Mouse (Mus musculus) stomach, embryonic 16.5 days (tissue): ENCODE measurements at regions not wholly inside any gene's neighbourhood (a gene's known extent, or its start where the extent isn't known, plus 50 kb on each side); places are given as distances from the start of the nearest gene placed in this dataset.
A peak's percentile ranks its signal among the peaks of the same experiment; 100 is the strongest.

Source experiments
- ATAC-seq: fragments of 200-750 bp; cut with Nextera tagmentation; 2 replicates; pipeline ENCODE4 v1.8.0; 2017; ENCODE audit warnings: moderate number of reproducible peaks, moderate TSS enrichment; ENCODE audit not compliant: insufficient read depth, low FRiP score
- H3K27ac ChIP-seq: fragments of 300-500 bp; sonication (generic); 2 replicates; pipeline ENCODE4 v1.5.1; 2014; ENCODE audit warnings: low read length
- H3K27me3 ChIP-seq: fragments of 300-500 bp; sonication (generic); 2 replicates; pipeline ENCODE4 v1.6.1; 2014; ENCODE audit warnings: low read length, control low read depth, mixed read lengths; ENCODE audit not compliant: control insufficient read depth, insufficient read depth
- H3K36me3 ChIP-seq: fragments of 300-500 bp; sonication (generic); 2 replicates; pipeline ENCODE4 v1.6.1; 2014; ENCODE audit warnings: low read length; ENCODE audit not compliant: control insufficient read depth, insufficient read depth
- H3K4me1 ChIP-seq: fragments of 300-500 bp; sonication (generic); 2 replicates; pipeline ENCODE4 v1.6.1; 2014; ENCODE audit warnings: low read length, control low read depth, mixed read lengths; ENCODE audit not compliant: control insufficient read depth, insufficient read depth
- H3K4me2 ChIP-seq: fragments of 300-500 bp; sonication (generic); 2 replicates; pipeline ENCODE4 v1.6.1; 2014; ENCODE audit warnings: low read depth, low read length, mixed read lengths
- H3K4me3 ChIP-seq: fragments of 300-500 bp; sonication (generic); replicated peaks from 2 replicates; pipeline ENCODE4 v1.5.1; 2014; ENCODE audit warnings: mild to moderate bottlenecking, low read length
- H3K9ac ChIP-seq: fragments of 300-500 bp; sonication (generic); 2 replicates; pipeline ENCODE4 v1.6.1; 2014; ENCODE audit warnings: low read length
- H3K9me3 ChIP-seq: fragments of 300-500 bp; sonication (generic); replicated peaks from 2 replicates; pipeline ENCODE4 v1.6.1; 2016; ENCODE audit warnings: low read length, control low read depth; ENCODE audit not compliant: control insufficient read depth
- WGBS: fragments of 180-500 bp; shearing (Covaris S2); extraction: QIAGEN DNeasy Blood & Tissue Kit; methylation state at CpG from one replicate; pipeline ENCODE4 v1.1.7; 2014; 5-methylcytosine and 5-hydroxymethylcytosine counted together

DNA sequence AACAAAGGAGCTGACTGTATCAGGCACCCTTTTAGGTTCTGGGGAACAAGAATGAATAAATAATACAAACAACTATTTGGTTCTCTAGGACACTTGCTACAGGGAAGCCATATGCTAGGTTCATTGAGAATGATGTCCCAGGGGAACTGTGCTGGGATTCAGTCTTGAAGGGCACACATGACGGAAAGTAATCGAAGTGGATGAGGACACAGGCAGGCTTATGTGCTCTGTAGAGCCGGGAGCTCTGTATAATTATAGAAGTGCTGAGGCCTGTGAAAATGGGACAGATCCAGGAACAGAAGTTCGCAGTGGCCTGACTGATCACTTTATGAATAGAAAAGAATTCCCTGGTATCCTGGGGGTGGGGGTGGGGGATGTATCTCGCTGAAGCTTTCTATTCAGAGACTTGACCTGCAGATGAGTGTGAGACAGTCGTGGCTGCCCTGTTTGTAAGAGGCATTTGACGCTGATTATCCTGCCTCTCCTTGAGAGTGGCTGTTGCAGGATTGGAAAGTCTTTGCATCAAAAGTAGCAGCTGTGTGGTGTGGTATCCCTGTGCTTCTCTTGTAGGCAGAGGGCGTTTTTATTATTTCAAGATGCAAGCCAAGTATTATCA is 700.2 kb downstream of the Slc4a3 start:
- Histone ChIP-seq H3K27ac (no peak overlapping the region), H3K27me3 (no peaks in the 10 kb centered on the region), H3K4me1 (no peaks in the 10 kb centered on the region), H3K4me2 (no peak overlapping the region), H3K4me3 (no peak overlapping the region), H3K9me3 (no peaks in the 10 kb centered on the region), H3K36me3 (no peaks in the 10 kb centered on the region), H3K9ac (no peak overlapping the region)
- WGBS, result 59% methylated on average over 8 of the region's 8 CpGs
- no peak for ATAC-seq

DNA sequence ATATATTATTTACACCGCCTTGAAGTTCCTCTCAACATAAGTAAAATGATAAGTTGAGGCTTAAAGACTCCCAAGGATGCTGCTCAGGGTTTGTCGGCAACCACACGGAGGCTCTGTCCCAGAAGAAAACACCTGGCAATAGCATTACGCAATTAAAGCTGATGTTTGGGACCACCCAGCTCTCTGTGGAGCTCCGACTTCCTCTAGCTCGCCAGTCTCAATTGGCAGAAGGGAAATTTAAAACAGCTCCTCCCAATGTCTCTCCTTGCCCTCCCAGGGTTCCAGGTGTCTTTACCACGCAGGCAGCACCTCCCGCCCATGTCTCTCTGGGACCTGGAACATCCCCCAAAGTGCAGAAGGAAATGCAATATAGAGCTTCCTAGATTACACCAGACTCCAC is 701.1 kb downstream of the Slc4a3 start:
- no peaks in the 10 kb centered on the region for H3K27me3 ChIP-seq
- ATAC-seq, result no peak
- H3K9ac ChIP-seq, result no peak overlapping the region
- no peak overlapping the region for H3K4me3 ChIP-seq
- WGBS, result 51% methylated on average over 8 of the region's 8 CpGs
- no peaks in the 10 kb centered on the region for H3K36me3 ChIP-seq
- H3K27ac ChIP-seq, result no peak overlapping the region
- H3K4me2 ChIP-seq, result no peak overlapping the region
- no peaks in the 10 kb centered on the region for H3K9me3 ChIP-seq
- H3K4me1 ChIP-seq, result no peaks in the 10 kb centered on the region

DNA sequence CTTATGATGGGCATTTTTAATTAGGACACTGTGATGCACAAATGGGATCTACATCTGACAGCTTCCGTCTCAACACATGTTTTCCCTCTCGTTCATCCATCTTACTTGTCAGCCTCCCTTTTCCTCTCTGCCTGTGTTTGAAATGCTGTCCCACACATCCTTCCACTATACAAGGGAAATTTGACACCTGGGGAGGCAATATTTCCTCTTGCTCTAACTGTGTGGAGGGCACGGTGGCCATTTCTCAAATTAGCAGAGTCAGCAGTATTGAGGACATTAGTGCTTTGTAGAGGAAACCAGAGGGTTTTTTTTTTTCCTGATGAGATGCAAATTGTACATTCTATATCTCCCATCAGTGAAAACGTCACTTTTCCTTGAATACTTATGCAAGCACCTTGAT is 712.2 kb downstream of the Slc4a3 start:
- no peaks in the 10 kb centered on the region for H3K4me1 ChIP-seq
- no peak overlapping the region for H3K4me2 ChIP-seq
- no peaks in the 10 kb centered on the region for H3K9me3 ChIP-seq
- H3K27ac ChIP-seq, result no peak overlapping the region
- no peak for ATAC-seq
- no peak overlapping the region for H3K4me3 ChIP-seq
- no peaks in the 10 kb centered on the region for H3K27me3 ChIP-seq
- WGBS, result 49% methylated on average over 4 of the region's 4 CpGs
- H3K36me3 ChIP-seq, result no peaks in the 10 kb centered on the region
- no peak overlapping the region for H3K9ac ChIP-seq

- Histone ChIP-seq H3K27me3 (no peaks in the 10 kb centered on the region), H3K4me1 (peaks cover 4% of the 10 kb centered on the region; the same call in 1 of the 2 replicates), H3K27ac (no peak overlapping the region), H3K9me3 (no peaks in the 10 kb centered on the region), H3K4me2 (0 out of 2 replicates have a peak overlapping the region, but pooled peaks have one; percentile 13), H3K36me3 (no peaks in the 10 kb centered on the region), H3K9ac (no peak overlapping the region), H3K4me3 (no peak overlapping the region)
- ATAC-seq, result no peak
- 25% methylated on average over 7 of the region's 7 CpGs for WGBS
Observed at GRCm38 (mm10) chr1:76276148-76276547, 730.1 kb downstream of the Slc4a3 start.

GRCm38 (mm10) chr1:76276624-76277023 is 730.6 kb downstream of the Slc4a3 start:
- Histone ChIP-seq H3K9ac (no peak overlapping the region), H3K9me3 (no peaks in the 10 kb centered on the region), H3K4me2 (no peak overlapping the region), H3K4me1 (peaks cover 4% of the 10 kb centered on the region; the same call in 1 of the 2 replicates), H3K4me3 (no peak overlapping the region), H3K36me3 (no peaks in the 10 kb centered on the region), H3K27ac (no peak overlapping the region), H3K27me3 (no peaks in the 10 kb centered on the region)
- ATAC-seq, result no peak
- 53% methylated on average over 3 of the region's 3 CpGs for WGBS

GRCm38 (mm10) chr1:76283322-76283721 is 737.3 kb downstream of the Slc4a3 start:
- ATAC-seq, result peak; percentile 29; the same call in 1 of the 2 replicates
- H3K4me2 ChIP-seq, result no peak overlapping the region
- H3K9me3 ChIP-seq, result no peaks in the 10 kb centered on the region
- no peak overlapping the region for H3K4me3 ChIP-seq
- WGBS, result 27% methylated on average over 3 of the region's 3 CpGs
- 0 out of 2 replicates have a peak, but pooled peaks cover 2% of the 10 kb centered on the region for H3K4me1 ChIP-seq
- H3K27me3 ChIP-seq, result no peaks in the 10 kb centered on the region
- no peak overlapping the region for H3K9ac ChIP-seq
- H3K27ac ChIP-seq, result no peak overlapping the region
- H3K36me3 ChIP-seq, result no peaks in the 10 kb centered on the region

DNA sequence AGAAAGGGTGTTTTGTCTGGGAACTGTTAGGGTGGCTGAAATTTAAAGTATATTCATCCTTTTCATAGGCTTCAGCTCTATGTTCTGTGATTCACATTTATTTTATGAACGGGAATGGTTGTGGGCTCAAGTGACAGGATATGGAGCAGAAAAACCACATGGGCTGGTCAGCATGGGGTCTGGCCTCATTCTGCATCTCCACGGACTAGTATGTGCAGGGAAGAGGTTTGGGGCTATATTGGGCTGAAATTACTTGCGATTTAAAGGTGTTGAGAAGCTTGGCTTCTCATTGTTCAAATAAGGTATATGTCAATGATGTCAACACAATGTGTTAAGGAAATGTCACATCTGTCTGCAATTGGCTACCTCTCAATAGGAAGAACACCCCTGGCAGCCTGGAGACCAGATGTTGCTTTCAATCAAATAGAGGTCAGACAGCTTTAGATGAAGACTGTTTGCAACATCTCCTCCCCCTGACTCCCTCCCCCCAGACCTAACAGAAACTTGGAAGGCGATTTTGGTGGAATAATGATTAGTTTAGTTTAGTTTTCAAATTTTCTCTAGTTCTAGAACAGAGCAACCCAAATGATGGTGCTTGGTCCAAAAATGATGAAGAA is 777.0 kb downstream of the Slc4a3 start:
- H3K9ac ChIP-seq, result no peak overlapping the region
- H3K4me3 ChIP-seq, result no peak overlapping the region
- no peak overlapping the region for H3K4me2 ChIP-seq
- no peaks in the 10 kb centered on the region for H3K27me3 ChIP-seq
- no peak overlapping the region for H3K27ac ChIP-seq
- 73% methylated on average over 4 of the region's 4 CpGs for WGBS
- no peaks in the 10 kb centered on the region for H3K9me3 ChIP-seq
- no peaks in the 10 kb centered on the region for H3K36me3 ChIP-seq
- H3K4me1 ChIP-seq, result no peaks in the 10 kb centered on the region
- no peak for ATAC-seq

DNA sequence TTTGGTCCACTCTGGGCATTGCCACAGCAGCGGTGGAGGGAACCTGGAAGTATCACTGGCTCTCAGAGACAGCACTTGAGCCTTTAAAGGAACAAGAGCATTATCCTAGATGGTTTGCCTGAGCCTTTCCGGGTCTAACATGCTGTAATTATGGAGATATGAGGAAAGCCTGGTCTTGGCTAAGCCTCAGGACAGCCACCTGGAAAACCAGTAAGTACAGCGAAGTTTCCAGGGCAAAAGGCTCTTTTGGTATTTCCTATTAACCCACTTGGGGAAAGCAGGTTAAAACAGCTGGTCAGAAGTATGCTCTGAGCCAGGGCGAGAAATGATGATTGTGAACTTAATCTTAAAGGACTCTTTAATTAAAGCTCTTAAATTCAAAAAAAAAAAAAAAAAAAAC is 777.5 kb downstream of the Slc4a3 start:
- WGBS, result 69% methylated on average over 4 of the region's 4 CpGs
- Histone ChIP-seq H3K4me3 (no peak overlapping the region), H3K4me1 (no peaks in the 10 kb centered on the region), H3K36me3 (no peaks in the 10 kb centered on the region), H3K27ac (no peak overlapping the region), H3K4me2 (no peak overlapping the region), H3K27me3 (no peaks in the 10 kb centered on the region), H3K9me3 (no peaks in the 10 kb centered on the region), H3K9ac (no peak overlapping the region)
- no peak for ATAC-seq

- ATAC-seq, result no peak
- H3K27me3 ChIP-seq, result no peaks in the 10 kb centered on the region
Observed at GRCm38 (mm10) chr1:76336011-76336410, 789.9 kb downstream of the Slc4a3 start.

More at GRCm38 (mm10) chr1:76336011-76336410, 789.9 kb downstream of the Slc4a3 start:
- Histone ChIP-seq H3K9me3 (no peaks in the 10 kb centered on the region), H3K4me1 (no peaks in the 10 kb centered on the region), H3K4me3 (no peak overlapping the region), H3K27ac (no peak overlapping the region), H3K9ac (no peak overlapping the region), H3K36me3 (no peaks in the 10 kb centered on the region), H3K4me2 (no peak overlapping the region)
